Mouse (Mus musculus) left cerebral cortex, postnatal 14 days (tissue): ENCODE data around the gene Tmco5b. TPM values are rescaled to one million over a fixed set of nuclear protein-coding genes. Genes with fewer than 3 reads are reported as not detected.

ENCODE experiments used
- DNase-seq, 2 experiments: peaks; one replicate each; pipeline ENCODE4 v3.0.0; 2021 to 2022; ENCODE audit warnings: low spot score in 2 of 2, mixed read lengths in 1 of 2
- intact Hi-C: fragments of 180-260 bp; cut with DNase I; formaldehyde crosslinking; loops from one replicate; pipeline ENCODE4 v1.15.1; 2025
- long read RNA-seq, 2 experiments: library from polyadenylated mRNA; stranded (forward); transcript quantifications; one replicate each; pipeline ENCODE4 v2.0.0; 2021
- total RNA-seq, 2 experiments: library from RNA; stranded (reverse); gene quantifications; 2 replicates each; pipeline ENCODE4 v1.2.3; 2021

Gene Tmco5b
- under 1 TPM in 1 of 2 experiments, not detected in 1; 0.36 TPM for total RNA-seq
- long read RNA-seq, experiment 1 = 0 reads
- long read RNA-seq, experiment 2 = 0 reads

- intact Hi-C loops = no loop called here
- DNase-seq = no peak
Measured at GRCm38 (mm10) chr2:113285432-113285831, at the start of gene Tmco5b. Gene Tmco5b (plus strand): TSS chr2:113285732.

- intact Hi-C loops = no loop called here
- no peak for DNase-seq
Measured at GRCm38 (mm10) chr2:113236993-113237392, 48.5 kb upstream of the Tmco5b start.

- intact Hi-C loops = no loop called here
- DNase-seq = no peak
Measured at GRCm38 (mm10) chr2:113238871-113239270, 46.7 kb upstream of the Tmco5b start.

- intact Hi-C loops = loop anchor here (5.0 to 10.0 kb wide), 2 partner anchors 530 to 798 kb away; no protein-coding TSS in a partner anchor
- peak; percentile 47 to 79 for DNase-seq
Measured at GRCm38 (mm10) chr2:113302349-113303239, 17.1 kb downstream of the Tmco5b start.

GRCm38 (mm10) chr2:113303240-113303538 lies 17.7 kb downstream of the Tmco5b start:
- intact Hi-C loops = loop anchor here (5.0 to 10.0 kb wide), 2 partner anchors 531 to 798 kb away; no protein-coding TSS in a partner anchor
- DNase-seq = no peak

GRCm38 (mm10) chr2:113305339-113305738 lies 19.8 kb downstream of the Tmco5b start:
- DNase-seq = peak; percentile 69 to 89
- intact Hi-C loops = loop anchor here (2.0 to 10.0 kb wide), 4 partner anchors 125 to 801 kb away; no protein-coding TSS in a partner anchor

- no peak for DNase-seq
- intact Hi-C loops = no loop called here
Measured at GRCm38 (mm10) chr2:113311211-113311610, 25.7 kb downstream of the Tmco5b start.

GRCm38 (mm10) chr2:113323016-113323415 lies 37.5 kb downstream of the Tmco5b start:
- intact Hi-C loops = no loop called here
- DNase-seq = no peak

- no peak for DNase-seq
Measured at GRCm38 (mm10) chr2:113333799-113334541, 48.4 kb downstream of the Tmco5b start.

GRCm38 (mm10) chr2:113335561-113336294 lies 50.2 kb downstream of the Tmco5b start:
- DNase-seq = peak; percentile 69 to 84
- intact Hi-C loops = loop anchor here (5.0 kb wide), 1 partner anchor 52 kb away; no protein-coding TSS in a partner anchor

More at GRCm38 (mm10) chr2:113333799-113334541, 48.4 kb downstream of the Tmco5b start:
- intact Hi-C loops = no loop called here

GRCm38 (mm10) chr2:113344536-113344935 lies 59.0 kb downstream of the Tmco5b start:
- intact Hi-C loops = no loop called here
- DNase-seq = no peak

Other genes starting within 250 kb of the Tmco5b start
- 10 to 100 TPM; 29.7 to 34.7 TPM for gene Ryr3, start 68.6 kb upstream of the Tmco5b start, total RNA-seq
- gene Fmn1, start 42.0 kb downstream of the Tmco5b start, total RNA-seq = 10 to 100 TPM; 27.7 to 31.2 TPM